Mouse (Mus musculus) kidney, adult 9 months (tissue): ENCODE measurements around the gene Tbx21.

Experiments
- DNase-seq: peaks from one replicate; pipeline ENCODE4 v3.0.0; 2022

Gene Tbx21

DNA sequence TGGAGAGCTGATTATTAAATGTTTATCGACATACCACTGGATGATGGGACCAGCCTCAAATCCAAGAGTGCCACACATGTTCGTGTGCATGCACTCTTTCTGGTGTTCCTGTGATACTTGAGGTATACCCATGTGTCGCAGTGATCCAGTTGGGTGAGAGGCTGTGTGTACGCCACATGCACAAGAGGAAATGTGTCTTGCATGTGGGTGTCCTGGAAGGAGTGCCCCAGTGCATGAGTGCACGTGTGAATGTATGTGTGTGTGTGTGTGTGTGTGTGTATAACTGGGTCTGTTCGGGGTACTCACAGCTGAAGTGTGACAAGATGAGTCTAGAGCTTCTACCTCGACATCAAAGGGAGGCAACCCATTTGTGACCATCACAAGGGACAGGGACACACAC lies 15.2 kb upstream of the Tbx21 start:
- no peak for DNase-seq

DNA sequence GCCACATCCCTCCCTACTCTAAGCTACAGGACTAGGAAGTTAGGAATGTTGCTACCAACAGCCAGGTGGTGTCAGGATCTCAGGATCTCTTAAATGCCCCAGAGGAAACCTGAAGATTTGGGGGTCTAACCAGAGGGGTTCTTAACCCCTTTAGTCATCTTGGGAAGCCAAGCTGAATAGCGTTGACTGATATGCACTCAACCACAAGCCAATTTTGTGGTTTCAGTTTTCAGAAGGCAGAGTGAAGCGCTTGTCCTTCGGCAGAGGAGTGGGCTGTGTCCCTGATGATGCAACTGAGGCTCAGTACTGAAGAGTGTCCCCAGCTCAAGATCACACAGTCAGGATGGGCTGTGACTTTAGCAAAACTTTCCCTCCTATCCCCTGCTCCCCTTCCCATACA lies 13.8 kb upstream of the Tbx21 start:
- no peak for DNase-seq

DNA sequence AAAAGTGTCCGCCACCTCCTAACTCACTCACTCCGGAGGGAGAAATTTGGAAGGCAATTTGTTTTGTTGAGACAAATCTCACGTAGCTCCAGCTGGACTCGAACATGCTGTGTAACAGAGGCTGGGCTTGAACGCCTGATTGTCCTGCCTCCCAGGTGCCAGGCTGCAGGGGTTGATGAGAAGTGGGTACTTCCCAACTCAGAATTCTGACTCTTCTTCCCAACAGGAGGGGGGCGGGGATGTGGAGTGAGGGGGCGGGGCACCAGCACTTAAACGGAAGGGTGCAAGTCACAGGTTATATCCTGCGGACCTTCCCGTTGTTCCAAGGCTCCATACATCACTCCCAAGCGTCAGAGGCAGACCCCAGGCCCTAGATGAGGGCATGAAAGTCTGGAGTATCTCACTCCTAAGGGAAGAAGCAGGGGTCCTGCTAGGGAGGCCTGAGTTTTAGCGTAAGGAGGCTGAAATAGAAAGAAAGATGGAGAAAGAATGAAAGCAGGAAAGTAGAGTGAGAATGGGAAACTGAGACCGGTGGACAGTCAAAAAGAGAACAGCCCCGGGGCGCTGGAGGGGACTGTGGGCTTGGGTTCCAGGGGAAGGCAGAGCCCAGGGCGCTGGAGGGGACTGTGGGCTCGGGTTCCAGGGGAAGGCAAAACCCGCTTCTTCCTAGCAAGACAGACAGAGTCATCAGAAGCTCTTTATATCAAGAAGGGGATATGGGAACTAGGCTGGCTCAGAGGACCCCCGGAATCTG lies 12.5 kb upstream of the Tbx21 start:
- DNase-seq = no peak

DNA sequence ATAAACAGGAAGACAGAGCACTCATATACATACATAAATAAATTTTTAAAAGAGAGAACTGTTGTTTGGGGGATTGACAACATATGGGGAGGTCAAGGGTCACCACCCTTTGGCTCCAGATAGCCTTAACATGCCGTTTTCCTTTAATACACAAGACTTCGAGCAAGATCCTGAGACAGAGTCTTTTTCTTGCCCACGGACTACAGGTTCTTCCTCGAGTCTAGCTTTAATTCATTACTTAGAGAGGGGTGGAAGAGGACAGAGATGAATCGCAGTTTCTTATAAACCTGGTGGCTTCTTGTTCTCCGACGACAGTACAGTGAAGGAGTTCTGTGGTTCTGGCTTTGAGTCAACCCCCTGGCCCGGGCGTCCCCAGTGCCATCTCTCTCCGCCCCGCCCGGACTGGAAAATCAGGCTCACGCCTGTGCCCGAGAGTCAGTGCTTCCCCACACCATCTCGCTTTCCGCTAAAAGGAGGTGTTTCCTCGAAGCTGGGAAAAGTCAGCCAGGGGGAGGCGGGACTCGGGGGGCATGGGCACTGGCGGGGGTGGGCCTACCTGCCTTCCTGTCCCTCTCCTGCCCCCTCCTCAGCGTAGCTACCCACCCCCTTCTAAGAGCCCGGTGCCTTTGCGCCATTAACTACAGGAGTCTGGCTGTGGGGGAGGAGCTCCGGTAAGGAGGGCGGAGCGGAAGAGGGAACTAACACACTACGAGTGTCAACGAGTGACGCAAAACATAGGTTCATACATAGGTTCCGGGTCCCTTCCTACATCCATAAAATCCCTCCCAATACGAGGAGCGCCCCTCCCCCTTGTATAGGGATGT lies 11.7 kb upstream of the Tbx21 start:
- peak; percentile 34 for DNase-seq

DNA sequence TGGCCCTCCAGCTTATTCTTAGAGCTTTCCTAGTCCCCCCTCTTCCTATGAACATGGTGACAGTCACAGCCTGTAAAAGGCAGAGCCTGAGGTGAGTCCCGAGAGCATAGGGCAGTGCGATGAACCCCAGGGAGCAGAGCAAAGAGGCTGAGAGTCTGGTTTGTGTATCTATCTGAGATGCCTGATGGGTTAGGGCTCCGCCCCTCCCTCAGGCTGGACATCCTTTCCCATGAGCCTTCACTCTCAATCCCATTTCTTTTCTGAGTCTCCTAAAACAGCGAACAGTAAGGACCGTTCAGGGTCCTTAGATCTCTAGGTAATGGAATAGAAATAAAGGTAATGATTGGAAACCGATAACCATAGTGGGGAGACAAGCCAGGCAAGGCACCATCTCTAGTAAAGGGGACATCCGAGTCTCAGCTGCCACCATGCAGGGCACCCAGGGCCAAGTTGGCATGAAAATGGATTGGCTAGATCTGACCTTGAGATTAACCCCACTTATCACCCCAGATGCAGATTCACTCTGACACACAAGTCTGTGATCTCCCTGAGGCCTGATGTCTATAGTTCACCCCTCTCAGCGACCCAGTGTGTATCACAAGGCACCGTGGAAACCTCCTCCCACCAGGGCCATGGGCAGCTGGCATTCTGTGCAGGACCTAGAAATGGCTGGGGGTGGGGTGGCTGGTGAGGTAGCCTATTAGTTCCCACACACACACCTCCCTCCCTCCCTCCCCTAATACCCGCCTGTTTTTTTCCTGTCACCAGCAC lies 9.3 kb upstream of the Tbx21 start:
- no peak for DNase-seq

DNA sequence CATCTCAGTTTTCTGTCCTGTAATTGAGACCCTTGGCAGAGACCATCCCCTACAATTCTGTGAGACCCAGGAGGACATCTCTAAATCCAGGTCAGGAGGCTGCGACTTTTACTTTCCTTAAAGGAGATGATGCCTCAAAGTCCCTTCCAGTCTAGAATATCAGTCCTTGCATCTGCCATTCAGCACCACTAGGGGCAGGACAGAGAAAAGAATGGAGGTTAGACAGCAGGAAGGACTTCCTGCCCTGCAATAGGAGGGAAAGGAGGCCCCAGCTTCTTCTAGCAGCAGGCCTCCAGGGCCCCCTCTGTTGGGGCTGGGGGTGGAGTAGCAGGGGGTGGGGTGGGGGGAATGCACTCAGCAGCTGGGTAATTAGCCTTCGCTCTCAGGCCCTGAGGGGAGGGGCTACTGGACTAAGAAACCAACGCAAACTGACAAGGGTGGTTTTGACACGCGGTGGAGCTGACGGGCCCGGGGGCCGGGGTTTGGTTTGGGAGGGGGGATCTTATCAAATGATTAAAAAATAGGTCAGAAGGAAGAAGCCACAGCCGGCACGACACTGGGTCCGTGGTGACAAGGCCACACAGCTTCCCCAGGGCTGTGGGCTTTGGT lies 8.3 kb upstream of the Tbx21 start:
- DNase-seq = no peak

DNA sequence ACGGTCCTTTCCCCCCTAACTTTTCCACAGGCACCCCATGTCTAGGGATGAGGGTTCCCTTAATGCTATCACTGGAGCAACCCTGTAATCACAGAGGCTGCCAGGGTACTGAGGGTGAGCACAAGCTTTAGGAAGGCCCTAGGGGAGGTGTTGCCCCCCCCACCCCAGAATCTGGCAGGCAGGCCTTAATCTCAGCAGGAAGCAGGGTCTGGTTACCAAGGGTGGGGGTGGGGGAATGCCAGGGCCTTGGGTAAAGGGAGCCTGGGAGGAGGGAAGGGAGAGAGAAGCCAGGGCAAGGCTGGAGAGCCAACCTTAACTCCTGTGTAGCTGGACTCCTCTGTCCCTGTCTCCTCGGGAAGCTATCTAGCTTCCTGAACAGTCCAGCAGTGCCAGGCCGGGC lies 5.5 kb upstream of the Tbx21 start:
- no peak for DNase-seq

DNA sequence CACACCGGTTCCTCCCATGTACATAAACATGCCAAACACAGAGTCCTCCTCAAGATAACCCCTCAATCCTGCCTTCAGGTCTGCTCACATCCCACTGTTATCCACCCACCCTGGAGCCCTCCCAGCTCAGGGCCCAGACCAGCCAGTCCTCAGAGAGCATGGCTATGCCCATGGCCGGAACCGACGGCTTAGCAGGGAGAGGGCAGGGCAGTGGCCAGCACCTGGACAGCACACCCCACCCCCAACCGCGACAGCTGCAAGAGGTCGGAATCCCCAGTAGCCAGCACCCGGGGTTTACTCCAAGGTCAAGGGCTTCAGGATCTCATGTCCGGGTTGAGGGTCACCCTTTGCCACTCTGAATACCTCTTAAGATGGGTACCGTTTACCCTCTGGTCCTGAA lies 5.1 kb upstream of the Tbx21 start:
- DNase-seq = no peak

DNA sequence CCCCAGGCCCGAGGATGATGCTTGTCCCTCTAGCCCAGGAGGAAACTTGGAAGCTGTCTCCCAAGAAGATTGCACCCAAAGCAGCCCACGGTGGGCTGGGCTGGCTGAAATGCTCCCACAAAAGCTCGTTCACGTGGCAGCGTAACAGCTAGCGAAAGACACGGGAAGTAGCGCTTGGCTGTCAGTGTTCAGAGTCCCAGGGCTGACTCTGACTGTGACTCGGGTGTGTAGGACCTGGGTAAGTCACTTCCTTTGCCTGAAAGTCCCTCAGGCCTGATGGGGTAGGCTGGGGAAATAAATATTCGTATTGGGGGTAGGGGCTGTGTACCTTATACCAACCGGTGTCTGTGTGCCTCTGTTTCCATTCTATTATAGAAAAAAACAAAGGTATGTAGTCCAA lies 666 bp upstream of the Tbx21 start:
- no peak for DNase-seq

DNA sequence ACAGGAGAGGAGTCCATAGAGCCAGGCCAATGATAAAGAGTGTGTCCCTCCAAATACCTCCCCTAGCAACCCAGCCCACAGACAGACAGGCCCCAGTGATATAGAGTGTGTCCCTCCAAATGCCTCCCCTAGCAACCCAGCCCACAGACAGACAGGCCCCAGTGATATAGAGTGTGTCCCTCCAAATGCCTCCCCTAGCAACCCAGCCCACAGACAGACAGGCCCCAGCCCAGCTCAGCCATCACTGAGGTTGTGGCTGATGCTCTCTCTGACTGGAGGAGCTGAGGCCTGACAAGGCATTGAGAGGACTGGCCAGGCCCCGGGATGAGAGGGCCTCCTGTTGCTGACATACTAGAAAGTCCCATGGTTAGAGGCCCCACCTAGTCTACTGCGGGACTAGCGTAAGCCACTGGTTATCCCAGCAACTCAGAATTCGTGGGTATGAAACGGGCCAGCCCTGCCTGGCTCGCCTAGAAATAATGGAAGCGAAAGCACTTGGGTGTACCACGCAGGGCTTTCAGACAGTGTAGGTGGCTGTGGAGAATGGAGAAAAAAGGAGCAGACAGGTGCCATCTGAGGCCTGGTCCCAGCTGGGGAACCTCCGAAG lies 2.5 kb downstream of the Tbx21 start:
- DNase-seq = no peak

DNA sequence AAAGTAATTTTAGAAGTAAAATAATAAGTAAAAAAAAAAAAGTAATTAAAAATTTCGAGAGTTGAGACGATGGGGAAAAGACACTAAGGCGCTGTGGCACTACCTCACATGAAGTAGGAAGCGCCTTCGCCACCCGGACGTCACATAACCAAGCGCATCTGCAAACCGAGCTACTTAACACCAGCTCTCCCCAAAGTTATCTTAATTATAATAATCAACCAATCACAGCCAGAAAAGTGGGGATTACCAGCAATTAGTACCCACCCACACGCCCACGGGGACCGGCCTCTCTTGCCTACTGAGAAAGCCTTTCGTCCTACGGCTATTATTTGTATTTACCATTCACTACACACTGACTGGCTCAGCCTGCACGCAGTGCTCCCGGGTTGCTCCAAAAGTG lies 6.2 kb downstream of the Tbx21 start:
- no peak for DNase-seq

DNA sequence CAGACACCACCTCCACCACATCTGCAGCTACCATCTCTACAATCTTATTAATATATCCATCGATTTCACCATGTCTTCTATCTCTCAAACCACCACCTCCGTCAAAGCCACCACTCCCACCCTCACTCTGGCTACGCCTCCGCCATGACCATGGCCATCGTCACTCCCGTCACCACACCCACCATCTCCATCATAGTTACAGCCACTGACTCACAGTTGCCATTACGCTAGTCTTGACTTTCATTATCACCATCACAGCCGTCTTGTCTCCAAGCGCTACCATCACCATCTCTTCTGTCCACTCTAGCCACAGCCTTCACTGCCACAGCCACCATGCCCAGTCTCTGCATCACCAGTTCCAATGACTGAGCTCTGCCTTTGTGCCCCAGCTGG lies 11.0 kb downstream of the Tbx21 start:
- DNase-seq = no peak

DNA sequence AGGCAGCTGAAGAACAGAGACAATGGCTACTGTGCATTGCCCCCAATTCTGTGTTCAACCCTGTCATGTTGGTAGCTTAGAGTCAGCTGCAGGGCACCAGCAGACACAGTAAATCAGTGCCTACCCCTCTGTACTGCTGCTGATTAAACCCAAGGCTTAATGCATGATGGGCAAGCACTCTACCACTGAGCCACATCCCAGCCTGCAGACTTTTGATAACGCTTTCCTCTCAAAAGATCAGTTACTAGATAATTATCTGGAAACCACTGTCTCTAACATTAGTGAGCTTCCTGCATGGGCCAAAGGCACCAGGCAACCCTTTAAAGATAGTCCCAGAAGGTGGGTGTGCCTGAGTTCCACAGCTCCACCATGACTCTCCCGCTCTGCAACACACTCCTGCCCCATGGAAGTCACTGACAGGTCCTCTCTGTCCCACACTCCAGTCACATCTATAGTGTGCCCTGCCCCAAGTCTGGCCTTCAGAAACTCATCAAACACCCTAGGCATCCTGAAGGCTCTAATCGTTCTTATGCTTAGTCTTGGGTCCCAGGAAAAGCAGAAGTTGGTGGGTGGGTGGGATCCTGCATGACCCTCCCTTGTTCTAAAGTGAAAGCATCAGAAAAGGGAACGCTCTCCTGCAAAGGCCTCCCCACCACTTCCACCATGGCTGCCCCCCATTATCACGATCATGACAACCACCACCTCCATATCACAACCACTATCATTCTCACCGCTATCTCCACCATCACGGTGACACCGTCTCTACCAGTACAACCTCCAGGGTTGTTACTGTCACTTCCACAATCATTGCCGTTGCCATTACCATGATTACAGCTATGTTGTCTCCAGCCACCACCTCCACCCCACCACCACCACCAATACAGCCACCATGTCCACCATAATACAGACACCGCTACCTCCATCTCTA lies 11.7 kb downstream of the Tbx21 start:
- no peak for DNase-seq

DNA sequence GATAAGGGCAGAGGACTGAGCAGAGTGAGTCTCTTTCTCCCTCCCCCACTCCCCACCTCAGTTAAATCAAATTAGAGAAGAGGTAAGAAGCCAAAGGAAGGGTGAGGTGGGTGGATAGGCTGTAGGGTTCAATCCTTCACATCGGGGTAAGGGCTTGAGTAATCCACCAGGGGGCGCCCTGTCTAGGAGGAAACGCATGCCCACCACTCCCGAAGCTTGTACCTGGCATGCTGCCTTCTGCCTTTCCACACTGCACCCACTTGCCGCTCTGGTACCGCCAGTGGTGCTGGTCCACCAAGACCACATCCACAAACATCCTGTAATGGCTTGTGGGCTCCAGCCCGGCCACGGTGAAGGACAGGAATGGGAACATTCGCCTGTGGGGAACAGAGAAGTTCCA lies 13.4 kb downstream of the Tbx21 start:
- DNase-seq = peak; percentile 51

DNA sequence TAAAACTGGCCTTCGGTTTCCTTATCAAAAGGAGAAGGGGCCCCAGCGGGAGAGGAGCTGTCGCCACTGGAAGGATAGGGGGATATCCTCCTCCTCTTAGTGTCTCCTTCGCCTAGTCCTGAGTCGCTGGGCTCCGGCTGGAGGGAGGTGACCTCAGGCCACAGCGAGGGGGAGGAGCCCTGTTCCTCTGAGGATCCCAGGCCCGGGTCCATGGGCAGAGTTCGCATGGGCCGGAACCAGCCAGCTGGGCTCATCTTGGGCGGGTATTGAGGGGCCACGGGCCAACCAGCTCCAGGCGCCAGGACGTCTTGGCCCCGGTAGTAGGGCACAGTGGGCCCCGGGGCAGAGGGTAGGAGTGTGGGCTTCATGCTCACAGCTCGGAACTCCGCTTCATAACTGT lies 16.3 kb downstream of the Tbx21 start:
- DNase-seq = peak; percentile 42

DNA sequence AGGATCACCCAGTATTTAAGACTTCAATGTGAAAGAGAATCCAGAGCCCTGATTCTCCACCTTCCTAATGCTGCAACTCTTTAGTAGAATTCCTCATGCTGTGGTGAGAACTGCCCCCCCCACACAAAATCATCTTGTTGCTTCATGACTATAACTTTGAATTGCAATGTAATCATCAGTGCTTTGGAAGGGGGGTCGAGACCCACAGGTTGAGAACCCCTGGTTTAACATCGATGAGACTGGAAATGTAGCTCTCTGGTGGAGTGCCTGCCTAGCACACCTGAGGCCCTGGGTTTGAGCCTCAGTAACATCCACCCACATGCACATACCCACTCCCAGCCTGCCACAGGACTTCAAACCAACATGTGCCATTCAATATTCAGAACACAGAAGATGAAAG lies 20.5 kb downstream of the Tbx21 start:
- DNase-seq = no peak

DNA sequence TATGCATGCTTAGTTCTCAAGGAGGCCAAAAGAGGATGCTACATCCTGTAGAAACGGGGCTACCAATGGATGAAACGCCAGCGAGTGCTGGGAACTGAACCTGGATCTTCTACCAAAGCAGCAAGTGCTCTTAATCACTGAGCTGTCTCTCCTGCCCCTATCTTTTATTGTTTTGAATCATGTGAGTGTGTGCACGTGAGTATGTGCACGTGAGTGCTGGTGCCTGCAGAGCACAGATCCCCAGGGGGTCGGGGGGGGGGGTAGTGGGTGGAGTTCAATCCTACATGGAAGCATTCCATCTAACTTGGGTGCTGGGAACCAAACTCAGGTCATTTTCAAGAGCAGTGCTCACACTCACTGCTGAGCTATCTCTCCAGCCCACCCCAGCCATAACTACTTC lies 28.8 kb downstream of the Tbx21 start:
- DNase-seq = no peak

DNA sequence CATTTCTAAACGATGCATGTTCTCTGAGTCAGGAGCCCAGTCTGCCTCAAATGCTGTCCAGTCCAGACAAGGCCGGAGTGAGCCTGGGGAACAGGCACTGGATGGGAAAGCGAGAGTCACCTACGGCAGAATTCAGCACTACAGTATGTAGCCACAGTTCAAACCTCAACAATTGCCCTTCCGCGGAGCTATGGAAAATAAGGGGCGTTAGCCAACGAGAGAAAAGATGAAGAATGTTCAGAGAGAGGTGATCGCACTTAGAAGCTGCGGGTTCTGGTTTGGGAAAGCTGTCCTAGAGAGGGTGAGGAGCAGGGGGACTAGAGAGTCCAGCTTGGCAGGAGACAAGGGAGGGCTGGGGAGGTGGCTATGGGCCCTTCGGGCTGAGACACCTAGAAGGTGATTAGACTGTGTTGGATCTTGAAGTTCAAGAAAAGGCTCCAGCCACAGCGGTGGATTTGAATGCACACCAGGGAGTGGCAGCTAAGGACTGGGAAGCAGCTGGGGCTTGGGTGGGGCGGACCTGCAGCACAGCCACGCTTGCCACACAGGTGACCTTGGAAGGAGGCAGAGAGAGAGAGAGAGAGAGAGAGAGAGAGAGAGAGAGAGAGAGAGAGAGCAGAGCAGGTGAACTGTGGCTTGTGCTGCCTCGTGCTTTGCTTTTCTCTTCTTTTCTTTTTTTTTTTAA lies 30.2 kb downstream of the Tbx21 start:
- no peak for DNase-seq

DNA sequence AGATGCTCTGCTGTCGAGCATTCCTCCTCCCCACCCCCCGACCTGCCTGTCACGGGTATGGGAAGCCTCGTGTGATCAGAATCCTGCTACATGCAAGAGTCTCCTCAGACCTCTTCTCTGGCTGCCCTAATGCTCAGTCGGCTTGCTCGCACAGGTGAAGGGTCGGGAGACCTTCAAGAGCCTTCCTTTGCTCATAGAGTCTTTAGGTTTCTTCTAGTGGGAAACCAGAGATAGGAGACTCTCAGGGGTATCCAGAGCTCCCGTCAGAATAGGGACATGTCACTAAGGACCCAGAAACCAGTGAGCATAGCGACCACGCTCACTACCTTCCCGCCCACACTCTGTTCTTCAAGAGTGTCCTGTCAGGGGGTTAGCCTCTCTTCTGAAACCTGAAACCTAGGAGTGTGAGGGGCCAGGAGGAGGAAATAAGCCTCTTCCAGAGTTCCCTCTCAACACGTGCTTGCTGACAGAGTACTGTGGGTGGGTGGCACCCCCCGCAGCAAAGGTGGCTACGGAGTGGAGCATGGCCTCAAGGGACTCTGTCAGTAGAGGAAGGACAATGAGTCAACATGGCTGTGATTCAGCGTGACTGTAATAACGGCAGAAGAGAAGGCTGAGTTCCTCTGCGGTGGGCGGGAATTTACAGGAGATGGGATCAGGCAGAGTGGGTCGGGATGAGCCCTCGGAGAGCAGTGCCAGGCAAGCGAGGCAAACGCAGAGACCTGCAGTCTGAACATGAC lies 31.6 kb downstream of the Tbx21 start:
- no peak for DNase-seq

DNA sequence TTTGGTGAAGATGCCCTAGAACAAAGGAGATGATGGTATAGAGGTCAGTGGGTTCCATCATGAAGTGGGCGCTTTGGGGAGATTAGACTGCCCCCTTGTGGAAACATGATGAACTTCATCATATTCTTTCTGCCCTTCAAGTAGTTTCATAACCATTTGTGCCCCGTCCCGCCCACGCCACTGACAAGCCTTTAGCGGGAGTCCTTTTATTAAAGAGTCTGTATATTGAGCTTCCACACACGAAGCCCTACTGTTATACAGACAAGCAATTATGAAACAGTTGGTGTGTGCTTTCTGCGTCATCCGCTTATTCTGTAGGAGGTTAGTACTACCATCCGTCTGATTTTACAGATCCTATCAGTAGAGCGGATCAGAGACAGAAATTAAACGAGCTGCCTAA lies 32.2 kb downstream of the Tbx21 start:
- peak; percentile 66 for DNase-seq
